Mouse (Mus musculus) MN1 (cell line): Measurements from ENCODE around the gene Polk.

Experiments
- DNase-seq: peaks from one replicate; pipeline ENCODE4 v3.0.0-alpha.2; 2016; ENCODE audit warnings: low spot score

Gene Polk

GRCm38 (mm10) chr13:96462644-96463043 is 79.7 kb downstream of the Polk start:
- no peak for DNase-seq

- no peak for DNase-seq
Measured at GRCm38 (mm10) chr13:96458606-96459005, 83.8 kb downstream of the Polk start.

DNA sequence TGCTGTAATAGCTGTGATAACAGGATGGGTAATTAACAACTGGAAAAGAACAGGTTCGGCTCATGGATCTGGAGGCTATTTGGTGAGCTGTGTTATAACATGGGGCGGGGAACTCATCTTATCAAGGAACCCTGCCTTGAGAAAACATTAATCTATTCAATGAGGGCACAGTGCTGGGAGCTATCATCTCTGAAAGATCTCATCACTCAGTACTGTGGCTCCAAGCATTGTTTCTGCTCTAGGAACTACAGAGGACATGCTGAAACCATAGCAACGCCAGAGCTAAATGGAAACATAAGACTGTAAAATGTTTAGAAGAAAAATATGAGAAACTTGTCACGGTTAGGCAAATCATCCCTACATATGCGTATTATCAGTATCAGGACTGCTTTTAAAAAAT is 84.4 kb downstream of the Polk start:
- no peak for DNase-seq

GRCm38 (mm10) chr13:96457566-96457965 is 84.8 kb downstream of the Polk start:
- no peak for DNase-seq

- DNase-seq, result no peak
Measured at GRCm38 (mm10) chr13:96454288-96454687, 88.1 kb downstream of the Polk start.

DNA sequence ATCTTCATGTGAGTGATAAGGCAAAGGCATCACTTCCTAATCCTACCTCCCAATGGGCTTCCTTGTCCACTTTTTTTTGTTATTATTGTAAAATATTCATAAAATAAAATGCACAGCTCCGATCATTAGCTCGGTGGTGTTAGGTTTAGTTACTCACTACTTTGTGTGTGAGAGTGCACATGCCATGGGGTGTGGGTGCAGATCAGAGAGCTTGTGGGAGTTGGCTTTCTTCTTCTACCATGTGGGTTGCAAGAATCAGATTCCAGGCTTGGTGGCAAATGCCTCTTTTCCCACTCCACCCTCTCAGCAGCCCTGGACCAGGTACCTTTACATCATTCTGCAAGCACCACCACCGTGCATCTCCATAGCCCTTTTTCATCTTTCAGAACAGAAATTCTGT is 89.8 kb downstream of the Polk start:
- no peak for DNase-seq

- DNase-seq, result no peak
Measured at GRCm38 (mm10) chr13:96451386-96452140, 90.8 kb downstream of the Polk start.

DNA sequence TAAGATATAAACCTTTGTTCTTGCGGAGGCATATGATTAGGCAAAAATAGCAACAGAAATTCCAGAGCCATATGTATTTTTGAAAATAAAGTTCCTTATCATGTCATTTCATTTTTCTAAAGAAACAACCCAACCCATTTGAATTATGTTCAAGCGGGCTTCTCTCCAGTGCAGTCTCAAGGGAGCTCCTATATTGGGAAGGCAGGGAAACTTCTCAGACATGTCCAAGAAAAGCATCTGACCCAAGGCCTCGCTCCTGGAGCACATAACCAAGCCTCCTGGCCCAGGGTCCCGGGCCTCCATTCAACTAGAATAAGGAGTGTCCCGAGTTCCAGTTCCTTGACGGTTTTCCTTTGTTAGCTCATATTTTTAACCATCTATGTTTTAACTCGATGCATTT is 91.5 kb downstream of the Polk start:
- DNase-seq, result no peak

- DNase-seq, result no peak
Measured at GRCm38 (mm10) chr13:96450205-96450856, 92.0 kb downstream of the Polk start.

GRCm38 (mm10) chr13:96440436-96440835 is 101.9 kb downstream of the Polk start:
- DNase-seq, result no peak

DNA sequence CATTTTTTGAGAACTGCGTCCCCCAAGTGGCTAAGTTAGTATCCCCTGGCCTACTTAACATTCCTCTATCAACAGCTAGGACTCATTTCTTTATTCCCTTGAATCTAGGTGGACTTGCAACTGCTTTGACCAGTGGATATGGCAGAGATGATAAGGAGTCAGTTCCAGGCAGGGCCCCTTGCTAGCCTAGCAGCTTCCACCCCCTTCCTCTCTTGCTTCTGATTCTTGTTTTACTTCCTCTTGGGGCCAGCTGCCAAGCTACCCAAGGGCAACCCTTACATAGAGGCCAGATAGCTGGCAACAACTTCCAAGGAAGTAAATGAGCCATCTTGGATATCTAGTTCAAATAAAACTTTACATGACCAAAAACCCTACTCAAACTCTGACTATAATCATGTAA is 105.5 kb downstream of the Polk start:
- no peak for DNase-seq

DNA sequence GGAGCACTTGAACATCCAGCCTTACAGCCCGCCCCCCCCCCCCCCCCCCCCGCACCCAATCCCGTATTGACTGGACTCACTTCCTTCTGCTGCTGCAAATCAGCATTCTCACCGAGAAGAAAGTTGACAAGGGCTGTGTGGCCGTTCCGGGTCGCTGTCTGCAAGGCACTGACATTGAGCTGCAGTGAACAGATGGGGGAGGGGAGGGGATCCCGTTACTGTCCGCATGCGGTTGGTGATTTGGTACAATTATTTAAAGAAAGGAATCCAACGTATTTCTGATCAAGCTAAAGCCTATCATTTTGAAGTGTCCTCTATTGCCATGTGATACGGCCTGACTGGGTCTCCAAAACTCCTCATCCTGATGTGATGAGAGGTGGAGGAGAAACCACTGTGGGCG is 106.6 kb downstream of the Polk start:
- DNase-seq, result no peak

DNA sequence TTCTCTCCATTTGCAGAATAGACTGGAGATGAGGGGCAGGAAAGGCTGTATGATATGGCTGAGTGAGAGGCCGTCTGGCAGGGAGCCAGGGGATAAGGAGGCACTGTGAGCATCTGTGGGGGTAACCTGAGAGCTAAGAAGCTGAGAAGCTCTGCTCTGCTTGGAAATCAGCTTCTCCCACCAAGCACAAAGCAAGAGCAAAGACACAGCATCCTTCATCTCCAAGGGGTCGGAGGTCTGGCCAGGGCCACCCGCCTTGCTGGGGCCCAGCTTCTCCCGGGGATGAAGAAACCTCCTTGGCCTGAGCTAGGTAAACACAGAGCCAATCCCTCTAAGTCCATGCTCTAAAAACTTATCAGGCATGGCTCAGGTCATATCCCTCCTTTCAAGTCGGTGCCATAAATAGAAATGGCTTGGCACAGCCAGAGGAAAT is 107.5 kb downstream of the Polk start:
- no peak for DNase-seq

- DNase-seq, result no peak
Measured at GRCm38 (mm10) chr13:96433648-96434190, 108.7 kb downstream of the Polk start.

DNA sequence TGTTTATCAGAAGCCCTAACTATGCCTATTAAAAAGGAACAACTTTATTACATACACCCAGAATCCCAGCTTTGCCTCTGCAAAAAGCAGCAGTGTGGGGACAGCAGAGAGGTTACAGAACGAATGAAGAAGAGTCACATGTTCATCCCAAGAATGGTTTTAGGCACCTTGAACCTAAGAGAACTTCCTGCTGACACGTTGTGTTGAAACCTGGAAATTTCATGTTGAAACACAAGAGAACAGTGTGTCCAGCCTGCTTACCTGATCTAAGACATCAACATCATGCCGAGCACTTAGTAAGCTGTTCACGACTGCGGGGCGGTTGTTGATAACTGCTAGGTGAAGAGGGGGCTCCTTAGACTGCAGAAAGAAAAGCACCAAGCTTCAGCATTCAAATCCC is 109.3 kb downstream of the Polk start:
- no peak for DNase-seq

GRCm38 (mm10) chr13:96432376-96432811 is 110.0 kb downstream of the Polk start:
- DNase-seq, result no peak

- peak; percentile 88 for DNase-seq
Measured at GRCm38 (mm10) chr13:96431595-96432156, 110.7 kb downstream of the Polk start.
